Mouse (Mus musculus) small intestine, adult 2 months (tissue): ENCODE data around the gene Cd3eap. TPM values are rescaled to one million over a fixed set of nuclear protein-coding genes. Genes with fewer than 3 reads are reported as not detected.

Experiments
- H3K27ac ChIP-seq: fragments of 200-500 bp; 2 replicates; pipeline ENCODE4 v1.5.1; 2012; ENCODE audit warnings: low read depth, low read length, control low read depth, inconsistent platforms; ENCODE audit not compliant: insufficient read depth
- H3K27me3 ChIP-seq: fragments of 200-500 bp; 2 replicates; pipeline ENCODE4 v1.6.1; 2012; ENCODE audit warnings: mild to moderate bottlenecking, moderate library complexity, low read length, inconsistent platforms; ENCODE audit not compliant: control insufficient read depth, insufficient read depth
- H3K36me3 ChIP-seq: fragments of 200-500 bp; 2 replicates; pipeline ENCODE4 v1.6.1; 2012; ENCODE audit warnings: mild to moderate bottlenecking, low read length, control low read depth, inconsistent platforms; ENCODE audit not compliant: control insufficient read depth, insufficient read depth
- H3K4me1 ChIP-seq: fragments of 200-500 bp; 2 replicates; pipeline ENCODE4 v1.6.1; 2012; ENCODE audit warnings: low read length, inconsistent platforms, mixed read lengths; ENCODE audit not compliant: control insufficient read depth, insufficient read depth, insufficient read length
- H3K4me3 ChIP-seq: fragments of 200-500 bp; 2 replicates; pipeline ENCODE4 v1.5.1; 2012; ENCODE audit warnings: low read depth, mild to moderate bottlenecking, control low read depth, inconsistent platforms, low read length, moderate library complexity
- CTCF ChIP-seq: fragments of 200-500 bp; IDR thresholded peaks from 2 replicates; pipeline ENCODE4 v1.5.1; 2012; ENCODE audit warnings: low read depth, mild to moderate bottlenecking, control low read depth, inconsistent platforms, low read length, moderate library complexity, mixed read lengths; ENCODE audit not compliant: insufficient replicate concordance, insufficient read length; ENCODE audit errors: extremely low read depth
- POLR2A ChIP-seq: fragments of 200-500 bp; IDR thresholded peaks from 2 replicates; pipeline ENCODE4 v1.6.1; 2012; ENCODE audit warnings: low read depth, mild to moderate bottlenecking, control low read depth, inconsistent platforms, low read length, moderate library complexity
- WGBS: fragments of 180-500 bp; shearing (Covaris S2); methylation state at CpG from one replicate; pipeline ENCODE4 v1.1.7; 2018; 5-methylcytosine and 5-hydroxymethylcytosine counted together
- polyA plus RNA-seq: library from polyadenylated mRNA; depleted of rRNA; stranded (reverse); fragments of >200 nt; gene quantifications from 2 replicates; pipeline ENCODE4 v1.2.3, GENCODE M21; 2012

The Cd3eap gene
- polyA plus RNA-seq, 1 experiment: 2.0 TPM

DNA sequence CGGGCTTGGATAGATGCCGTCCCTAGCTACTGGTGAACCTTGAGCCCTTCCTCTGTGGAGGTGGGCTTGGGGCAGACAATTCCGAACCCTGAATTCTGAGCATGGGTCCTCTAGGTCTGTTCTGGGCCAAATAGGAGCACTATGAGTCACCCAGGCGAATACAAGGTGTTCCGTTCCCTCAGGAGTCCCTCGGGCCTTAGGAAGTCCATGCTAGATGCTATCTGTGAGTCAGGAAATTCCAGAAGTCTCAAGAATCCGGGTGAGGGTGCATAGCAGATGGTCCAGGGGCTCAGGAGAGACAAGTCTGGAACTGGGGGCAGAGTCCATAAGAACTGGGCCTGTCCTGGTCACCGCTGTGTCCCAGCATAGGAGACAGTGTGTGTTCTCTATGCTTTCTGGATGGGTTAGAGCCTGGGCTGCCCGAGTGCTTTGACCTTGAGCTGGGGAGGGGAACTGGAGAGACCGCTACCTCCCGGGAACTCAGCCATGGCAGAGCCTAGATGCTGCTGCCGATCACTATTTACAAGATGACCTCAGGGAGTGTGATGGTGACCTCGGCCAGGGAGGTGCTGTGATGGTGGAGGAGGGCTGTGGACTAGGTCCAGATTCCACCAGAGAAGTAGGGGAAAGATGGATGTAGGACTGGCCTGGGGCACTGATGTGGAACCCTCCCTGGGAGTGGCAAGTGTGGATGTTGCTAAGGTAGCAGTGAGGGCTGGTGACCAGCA is 9.9 kb downstream of the Cd3eap start:
- Histone ChIP-seq H3K4me1 (peaks cover 8% of the 10 kb centered on the region), H3K27ac (no peak overlapping the region), H3K36me3 (peaks cover 7% of the 10 kb centered on the region), H3K27me3 (no peaks in the 10 kb centered on the region), H3K4me3 (no peak overlapping the region)
- 82% methylated on average over 13 of the region's 13 CpGs for WGBS
- TF ChIP-seq CTCF: no peak
- TF ChIP-seq POLR2A: no peak

GRCm38 (mm10) chr7:19344938-19345471 is 14.3 kb downstream of the Cd3eap start:
- H3K4me3 ChIP-seq: peak overlapping the region; percentile 67
- H3K36me3 ChIP-seq: peaks cover 4% of the 10 kb centered on the region
- peaks cover 14% of the 10 kb centered on the region for H3K4me1 ChIP-seq
- H3K27ac ChIP-seq: peak overlapping the region; percentile 76
- under 1% methylated on average over 31 of the region's 31 CpGs for WGBS
- peaks cover 8% of the 10 kb centered on the region for H3K27me3 ChIP-seq
- TF ChIP-seq CTCF (no peak), POLR2A (no peak)

GRCm38 (mm10) chr7:19344237-19344847 is 14.9 kb downstream of the Cd3eap start, which contains the start of gene Ercc1:
Ercc1 (plus strand) TSS chr7:19344778.
- peak within 1 kb of the TSS; percentile 67 for H3K4me3 ChIP-seq
- TF ChIP-seq CTCF (no peak), POLR2A (no peak)
- H3K36me3 ChIP-seq: peaks cover 4% of the 10 kb centered on the region
- peaks cover 14% of the 10 kb centered on the region for H3K4me1 ChIP-seq
- H3K27ac ChIP-seq: peak within 1 kb of the TSS; percentile 76
- H3K27me3 ChIP-seq: peaks cover 8% of the 10 kb centered on the region
- 14% methylated on average over 12 of the region's 12 CpGs for WGBS

DNA sequence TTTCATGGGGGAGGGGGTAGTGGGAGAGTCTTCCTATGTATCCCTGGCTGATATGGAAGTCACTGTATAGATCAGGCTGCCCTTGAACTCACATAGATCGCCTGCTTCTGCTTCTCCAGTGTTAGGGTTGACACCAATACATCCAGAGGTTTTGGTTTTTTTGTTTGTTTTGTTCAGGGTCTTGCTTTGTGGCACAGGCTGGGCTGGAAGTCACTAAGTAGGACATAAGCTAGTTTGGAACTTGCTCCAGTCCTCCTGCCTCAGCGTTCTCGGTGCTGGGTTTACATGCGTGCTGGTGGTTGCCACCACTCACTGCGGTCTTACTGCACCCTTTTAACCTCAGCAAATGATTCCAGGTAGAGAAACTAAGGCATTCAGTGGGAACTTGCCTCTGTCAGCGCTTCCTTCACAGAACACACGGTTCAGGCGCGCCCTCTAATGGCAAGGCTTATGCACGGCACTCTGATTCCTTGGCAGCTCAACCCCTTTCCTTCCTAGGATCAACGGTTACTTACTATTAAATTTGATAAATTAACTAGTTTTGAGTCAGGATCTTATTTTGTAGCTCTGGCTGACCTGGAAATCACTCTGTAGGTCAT is 16.0 kb downstream of the Cd3eap start:
- H3K27ac ChIP-seq: no peak overlapping the region
- H3K4me3 ChIP-seq: no peak overlapping the region
- under 1% methylated on average over 11 of the region's 11 CpGs for WGBS
- peaks cover 8% of the 10 kb centered on the region for H3K27me3 ChIP-seq
- H3K4me1 ChIP-seq: peaks cover 14% of the 10 kb centered on the region
- H3K36me3 ChIP-seq: 0 out of 2 replicates have a peak, but pooled peaks cover under 1% of the 10 kb centered on the region
- TF ChIP-seq CTCF: peak; percentile 95
- TF ChIP-seq POLR2A: no peak

DNA sequence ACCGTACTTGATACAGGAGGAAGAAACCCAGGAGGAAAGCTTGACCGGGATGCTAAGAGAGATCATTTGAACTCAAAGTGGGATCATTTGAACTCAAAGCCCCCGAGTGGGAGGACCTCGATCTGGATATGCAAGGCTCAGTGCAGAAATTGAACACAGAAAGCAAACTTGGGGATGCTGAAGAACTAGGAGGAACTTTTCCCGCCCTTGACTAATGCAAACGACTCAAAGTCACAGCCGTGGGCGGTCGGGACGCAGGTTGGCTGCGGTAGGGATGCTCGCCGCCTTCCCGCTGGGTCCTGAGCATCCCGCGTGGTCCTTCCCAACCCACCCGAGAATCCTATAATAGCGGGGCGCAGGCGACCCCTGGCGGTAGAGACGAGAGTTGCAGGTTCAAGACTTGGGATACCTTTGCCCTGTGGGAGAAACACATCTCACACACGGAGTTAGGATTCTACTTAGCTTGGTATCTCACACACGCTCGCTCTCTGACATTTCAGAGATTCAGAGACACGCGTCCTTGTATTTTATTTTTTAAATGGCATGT is 16.7 kb downstream of the Cd3eap start:
- no peaks in the 10 kb centered on the region for H3K36me3 ChIP-seq
- H3K27ac ChIP-seq: no peak overlapping the region
- TF ChIP-seq CTCF (peak; percentile 98), POLR2A (no peak)
- under 1% methylated on average over 27 of the region's 27 CpGs for WGBS
- H3K4me1 ChIP-seq: peaks cover 14% of the 10 kb centered on the region
- peaks cover 8% of the 10 kb centered on the region for H3K27me3 ChIP-seq
- peak overlapping the region; percentile 49 for H3K4me3 ChIP-seq

DNA sequence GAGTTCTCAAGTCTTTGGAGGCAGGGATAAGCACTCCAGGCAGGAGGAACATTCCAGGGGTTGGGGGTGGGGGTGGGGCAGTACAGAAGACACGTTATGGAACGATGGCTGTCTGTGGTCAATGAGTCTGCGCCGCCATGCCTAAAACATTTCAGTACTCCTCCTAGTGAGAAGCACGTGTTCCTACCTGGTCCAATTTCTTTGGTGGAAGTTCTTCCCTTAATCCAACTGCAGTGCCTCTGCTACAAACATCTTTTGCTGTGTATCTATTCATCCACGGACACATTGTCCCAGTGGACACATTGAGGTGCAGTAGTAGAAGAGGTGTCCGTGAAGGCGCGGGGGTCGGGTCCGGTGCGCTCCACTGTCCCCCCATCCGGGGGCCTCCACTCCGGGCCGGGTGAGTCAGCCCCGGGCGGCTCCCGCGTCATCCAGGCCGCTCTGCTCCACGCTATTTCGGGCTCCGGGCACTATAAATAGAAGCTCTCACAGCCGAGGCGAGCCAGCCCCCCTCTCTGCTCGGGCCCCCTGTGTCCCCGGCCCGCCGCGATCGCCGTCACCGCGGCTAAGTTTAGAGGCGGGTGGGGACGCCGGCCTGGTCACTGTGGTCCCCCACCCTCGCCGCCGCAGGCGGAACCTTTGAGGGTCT is 17.4 kb downstream of the Cd3eap start:
- Histone ChIP-seq H3K27me3 (peaks cover 8% of the 10 kb centered on the region), H3K4me3 (peak overlapping the region; percentile 49), H3K36me3 (no peaks in the 10 kb centered on the region), H3K27ac (no peak overlapping the region), H3K4me1 (peaks cover 14% of the 10 kb centered on the region)
- no peak for TF ChIP-seq POLR2A
- TF ChIP-seq CTCF: no peak
- 1% methylated on average over 41 of the region's 41 CpGs for WGBS
